Mouse (Mus musculus) thymus, adult 2 months (tissue): ENCODE data around the gene Kalrn.

Experiments used
- CTCF ChIP-seq: fragments of 200-500 bp; IDR thresholded peaks from 2 replicates; pipeline ENCODE4 v1.5.1; 2012; ENCODE audit warnings: mild to moderate bottlenecking, control low read depth, low read length, moderate library complexity, borderline replicate concordance; ENCODE audit not compliant: control insufficient read depth, poor library complexity, insufficient read depth; ENCODE audit errors: extremely low read depth
- POLR2A ChIP-seq: fragments of 200-500 bp; IDR thresholded peaks from 2 replicates; pipeline ENCODE4 v1.6.1; 2012; ENCODE audit warnings: mild to moderate bottlenecking, low read length, control low read depth, moderate library complexity; ENCODE audit not compliant: control insufficient read depth, poor library complexity, insufficient read depth; ENCODE audit errors: extremely low read depth

DNA sequence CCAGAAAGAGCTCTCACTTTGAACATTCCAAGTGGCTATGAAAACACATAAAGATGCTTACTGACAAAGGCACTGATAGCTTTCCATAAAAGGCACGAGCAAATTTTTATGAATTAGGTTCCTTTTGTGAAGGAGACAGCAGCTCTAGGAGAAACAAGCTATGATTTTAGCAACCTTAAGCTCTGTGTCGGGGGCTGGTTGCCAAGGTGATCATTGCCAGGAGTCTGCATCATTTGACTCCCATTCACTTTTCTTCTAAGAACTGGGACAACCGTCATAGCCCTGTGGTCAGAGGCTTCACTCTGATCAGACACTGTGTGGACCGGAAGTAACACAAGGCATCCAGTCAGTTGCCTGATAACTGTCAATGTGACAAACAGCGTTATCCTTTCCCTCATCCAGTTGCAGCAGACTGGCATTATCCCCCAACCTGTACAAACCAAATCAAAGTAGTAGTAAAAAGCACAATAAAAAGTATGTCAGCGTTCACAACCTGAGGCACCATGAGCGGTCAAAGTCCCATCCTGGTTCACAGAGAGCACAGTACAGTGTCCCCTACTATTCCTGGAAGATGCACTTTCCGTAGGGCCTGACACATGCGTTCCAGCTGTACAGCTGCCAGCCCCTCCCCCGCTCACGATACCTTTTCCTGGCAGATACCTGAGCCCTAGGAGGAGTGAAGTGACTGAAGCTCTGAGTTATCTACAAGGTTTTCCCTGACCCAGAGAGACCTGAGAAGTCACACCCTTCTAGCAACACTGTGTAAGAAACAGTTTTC lies 253.1 kb downstream of the Kalrn start:
- TF ChIP-seq CTCF (no peak), POLR2A (no peak)
